Mouse (Mus musculus): ENCODE results near the gene Foxo1. TPM values are rescaled to one million over a fixed set of nuclear protein-coding genes. Genes with fewer than 3 reads are reported as not detected.

Gene Foxo1
- total and polyA plus RNA-seq, 3 experiments = 0.31 to 2.5 TPM; not detected in 1

GRCm38 (mm10) chr3:52221931-52222330 is 46.2 kb upstream of the Foxo1 start:
- Histone ChIP-seq H3K27me3 (ENCODE audit: control insufficient read depth in 1 of 2, insufficient read depth in 2 of 2, low read length in 2 of 2) (no peaks in the 10 kb centered on the region), H3K27ac (ENCODE audit: control insufficient read depth, low read depth, low read length) (no peak overlapping the region), H3K79me2 (ENCODE audit: control insufficient read depth, insufficient read depth, low read length, poor library complexity) (no peaks in the 10 kb centered on the region), H3K36me3 (ENCODE audit: control insufficient read depth in 1 of 2, insufficient read depth in 2 of 2, low read length in 2 of 2) (no peaks in the 10 kb centered on the region), H3K9ac (ENCODE audit: control insufficient read depth, low read depth, low read length, poor library complexity, severe bottlenecking) (no peak overlapping the region), H3K4me3 (ENCODE audit: control insufficient read depth in 1 of 2, insufficient read depth in 1 of 2, low read depth in 2 of 2, low read length in 2 of 2) (no peak overlapping the region), H3K9me3 (replicated peaks; ENCODE audit: insufficient read depth, low read length) (no peaks in the 10 kb centered on the region), H3K4me1 (ENCODE audit: control insufficient read depth in 1 of 2, insufficient read depth in 2 of 2, low read length in 2 of 2) (no peaks in the 10 kb centered on the region)
- DNase-seq (ENCODE audit: low read depth, low spot score) = no peak
- TF ChIP-seq E2F4 (IDR thresholded peaks at IDR 0.05; ENCODE audit: borderline replicate concordance, low read depth, low read length) (no peak), MYB (IDR thresholded peaks at IDR 0.05; ENCODE audit: low read depth, low read length) (no peak), POLR2AphosphoS5 (IDR thresholded peaks at IDR 0.05; ENCODE audit: borderline replicate concordance, low read depth, low read length) (no peak), EP300 (IDR thresholded peaks at IDR 0.05; ENCODE audit: low read depth in 1 of 2, low read length in 2 of 2) (no peak), CHD2 (IDR thresholded peaks at IDR 0.05; ENCODE audit: low read length) (no peak)

- no peak for DNase-seq (ENCODE audit: low read depth, low spot score)
- Histone ChIP-seq H3K79me2 (ENCODE audit: control insufficient read depth, insufficient read depth, low read length, poor library complexity) (no peaks in the 10 kb centered on the region), H3K27me3 (ENCODE audit: control insufficient read depth in 1 of 2, insufficient read depth in 2 of 2, low read length in 2 of 2) (no peaks in the 10 kb centered on the region; a peak in 1 of 4 replicates), H3K27ac (ENCODE audit: control insufficient read depth, low read depth, low read length) (no peak overlapping the region), H3K9me3 (replicated peaks; ENCODE audit: insufficient read depth, low read length) (no peaks in the 10 kb centered on the region), H3K4me1 (ENCODE audit: control insufficient read depth in 1 of 2, insufficient read depth in 2 of 2, low read length in 2 of 2) (peaks cover 2 to 8% of the 10 kb centered on the region in 2 experiments; a peak in 2 of 4 replicates), H3K36me3 (ENCODE audit: control insufficient read depth in 1 of 2, insufficient read depth in 2 of 2, low read length in 2 of 2) (peaks cover 0 to 2% of the 10 kb centered on the region in 2 experiments; a peak in 2 of 4 replicates), H3K4me3 (ENCODE audit: control insufficient read depth in 1 of 2, insufficient read depth in 1 of 2, low read depth in 2 of 2, low read length in 2 of 2) (no peak overlapping the region), H3K9ac (ENCODE audit: control insufficient read depth, low read depth, low read length, poor library complexity, severe bottlenecking) (no peak overlapping the region)
- TF ChIP-seq SMC3 (IDR thresholded peaks at IDR 0.05; ENCODE audit: low read depth, low read length) (peak; percentile 47), CTCF (IDR thresholded peaks at IDR 0.05 in 2 of 3, conservative IDR thresholded peaks at IDR 0.05 in 1 of 3; ENCODE audit: control insufficient read depth in 1 of 3, insufficient read depth in 1 of 3, low read depth in 2 of 3, low read length in 3 of 3, poor library complexity in 1 of 3, severe bottlenecking in 1 of 3) (peak in 1 of 3 experiments; percentile 48; a peak in 3 of 6 replicates), CHD2 (IDR thresholded peaks at IDR 0.05; ENCODE audit: low read length) (no peak), MAZ (IDR thresholded peaks at IDR 0.05; ENCODE audit: low read depth, low read length) (no peak), CHD1 (IDR thresholded peaks at IDR 0.05; ENCODE audit: low read depth, low read length) (no peak), ZC3H11A (IDR thresholded peaks at IDR 0.05; ENCODE audit: low read depth, low read length) (peak; percentile 40; the same call in 1 of the 2 replicates), RAD21 (IDR thresholded peaks at IDR 0.05; ENCODE audit: low read depth, low read length) (peak; percentile 55)
Observed at GRCm38 (mm10) chr3:52236488-52236887, 31.6 kb upstream of the Foxo1 start.

GRCm38 (mm10) chr3:52237136-52237535 is 31.0 kb upstream of the Foxo1 start:
- H3K36me3 ChIP-seq (ENCODE audit: control insufficient read depth in 1 of 2, insufficient read depth in 2 of 2, low read length in 2 of 2) = peaks cover 0 to 4% of the 10 kb centered on the region in 2 experiments; a peak in 2 of 4 replicates
- H3K27ac ChIP-seq (ENCODE audit: control insufficient read depth, low read depth, low read length) = no peak overlapping the region
- no peak for TF ChIP-seq EP300 (IDR thresholded peaks at IDR 0.05; ENCODE audit: low read depth in 1 of 2, low read length in 2 of 2)
- no peak for TF ChIP-seq ZKSCAN1 (IDR thresholded peaks at IDR 0.05; ENCODE audit: low read depth, low read length)
- TF ChIP-seq ZMIZ1 (IDR thresholded peaks at IDR 0.05; ENCODE audit: low read depth, low read length) = no peak
- TF ChIP-seq TAL1 (IDR thresholded peaks at IDR 0.05; ENCODE audit: low read length) = no peak
- TF ChIP-seq CHD2 (IDR thresholded peaks at IDR 0.05; ENCODE audit: low read length) = no peak
- TF ChIP-seq GATA1 (IDR thresholded peaks at IDR 0.05; ENCODE audit: low read depth, low read length) = no peak
- TF ChIP-seq CHD1 (IDR thresholded peaks at IDR 0.05; ENCODE audit: low read depth, low read length) = no peak
- no peak for TF ChIP-seq BHLHE40 (IDR thresholded peaks at IDR 0.05; ENCODE audit: borderline replicate concordance, low read depth, low read length)
- TF ChIP-seq MXI1 (IDR thresholded peaks at IDR 0.05; ENCODE audit: low read depth, low read length) = no peak
- no peak for TF ChIP-seq MAFK (IDR thresholded peaks at IDR 0.05; ENCODE audit: borderline replicate concordance, low read depth, low read length)
- TF ChIP-seq UBTF (IDR thresholded peaks at IDR 0.05; ENCODE audit: borderline replicate concordance, insufficient read depth, low read depth, low read length) = no peak
- TF ChIP-seq SMC3 (IDR thresholded peaks at IDR 0.05; ENCODE audit: low read depth, low read length) = no peak
- TF ChIP-seq ZC3H11A (IDR thresholded peaks at IDR 0.05; ENCODE audit: low read depth, low read length) = no peak
- TF ChIP-seq RCOR1 (IDR thresholded peaks at IDR 0.05; ENCODE audit: low read depth, low read length) = no peak
- TF ChIP-seq MEF2A (IDR thresholded peaks at IDR 0.05; ENCODE audit: extremely low read depth, insufficient replicate concordance, low read depth, low read length, poor library complexity, severe bottlenecking) = no peak
- no peak for TF ChIP-seq ELF1 (IDR thresholded peaks at IDR 0.05; ENCODE audit: low read depth, low read length)
- no peak for TF ChIP-seq NRF1 (IDR thresholded peaks at IDR 0.05; ENCODE audit: insufficient read depth, low read depth, low read length, poor library complexity, severe bottlenecking)
- no peak for TF ChIP-seq MYB (IDR thresholded peaks at IDR 0.05; ENCODE audit: low read depth, low read length)
- H3K4me1 ChIP-seq (ENCODE audit: control insufficient read depth in 1 of 2, insufficient read depth in 2 of 2, low read length in 2 of 2) = peaks cover 3 to 12% of the 10 kb centered on the region in 2 experiments; a peak in 2 of 4 replicates
- H3K79me2 ChIP-seq (ENCODE audit: control insufficient read depth, insufficient read depth, low read length, poor library complexity) = no peaks in the 10 kb centered on the region
- no peak for DNase-seq (ENCODE audit: low read depth, low spot score)
- H3K9ac ChIP-seq (ENCODE audit: control insufficient read depth, low read depth, low read length, poor library complexity, severe bottlenecking) = no peak overlapping the region
- no peaks in the 10 kb centered on the region; a peak in 1 of 4 replicates for H3K27me3 ChIP-seq (ENCODE audit: control insufficient read depth in 1 of 2, insufficient read depth in 2 of 2, low read length in 2 of 2)
- H3K9me3 ChIP-seq (replicated peaks; ENCODE audit: insufficient read depth, low read length) = no peaks in the 10 kb centered on the region
- no peak overlapping the region for H3K4me3 ChIP-seq (ENCODE audit: control insufficient read depth in 1 of 2, insufficient read depth in 1 of 2, low read depth in 2 of 2, low read length in 2 of 2)
